Mouse (Mus musculus): ENCODE data around the gene Sptbn4. TPM values are rescaled to one million over a fixed set of nuclear protein-coding genes. Genes with fewer than 3 reads are reported as not detected.
A peak's percentile ranks its signal among the peaks of the same experiment; 100 is the strongest.

The Sptbn4 gene
- polyA plus RNA-seq, 1 experiment from 2014 or later = 0.33 TPM

GRCm38 (mm10) chr7:27319411-27319810 lies 128.1 kb downstream of the Sptbn4 start:
- H3K27me3 ChIP-seq (ENCODE audit: insufficient read depth, poor library complexity, severe bottlenecking) = peaks cover 37% of the 10 kb centered on the region
- peaks cover 18% of the 10 kb centered on the region for H3K4me1 ChIP-seq (replicated peaks)
- H3K27ac ChIP-seq = no peak overlapping the region
- 91% methylated on average over 22 of the region's 22 CpGs for WGBS
- DNase-seq (ENCODE audit: low spot score) = no peak
- no peaks in the 10 kb centered on the region for H3K36me3 ChIP-seq
- H3K4me3 ChIP-seq = no peak overlapping the region
- peaks cover 2% of the 10 kb centered on the region for H3K9me3 ChIP-seq

- Histone ChIP-seq H3K27me3 (ENCODE audit: insufficient read depth, poor library complexity, severe bottlenecking) (peaks cover 14% of the 10 kb centered on the region), H3K4me1 (replicated peaks) (peaks cover 9% of the 10 kb centered on the region), H3K27ac (peak overlapping the region; percentile 64; the same call in 1 of the 2 replicates), H3K9me3 (peaks cover 16% of the 10 kb centered on the region), H3K4me3 (no peak overlapping the region; the same call in 1 of the 2 replicates), H3K36me3 (peaks cover 9% of the 10 kb centered on the region; the same call in 1 of the 2 replicates)
- 37% methylated on average over 7 of the region's 7 CpGs for WGBS
- DNase-seq (ENCODE audit: low spot score) = peak; percentile 61
Observed at GRCm38 (mm10) chr7:27315958-27316357, 131.5 kb downstream of the Sptbn4 start.

- H3K27ac ChIP-seq = no peak overlapping the region
- peaks cover 17% of the 10 kb centered on the region for H3K4me1 ChIP-seq (replicated peaks)
- 96% methylated on average over 3 of the region's 3 CpGs for WGBS
- peaks cover 16% of the 10 kb centered on the region for H3K9me3 ChIP-seq
- peaks cover 9% of the 10 kb centered on the region; the same call in 1 of the 2 replicates for H3K36me3 ChIP-seq
- H3K27me3 ChIP-seq (ENCODE audit: insufficient read depth, poor library complexity, severe bottlenecking) = peaks cover 27% of the 10 kb centered on the region
- H3K4me3 ChIP-seq = no peak overlapping the region
- no peak for DNase-seq (ENCODE audit: low spot score)
Observed at GRCm38 (mm10) chr7:27314393-27314792, 133.1 kb downstream of the Sptbn4 start.

GRCm38 (mm10) chr7:27311651-27312284 lies 135.7 kb downstream of the Sptbn4 start:
- H3K9me3 ChIP-seq = peaks cover 16% of the 10 kb centered on the region
- peaks cover 28% of the 10 kb centered on the region for H3K4me1 ChIP-seq (replicated peaks)
- H3K27ac ChIP-seq = no peak overlapping the region
- peaks cover 9% of the 10 kb centered on the region; the same call in 1 of the 2 replicates for H3K36me3 ChIP-seq
- WGBS = 88% methylated on average over 12 of the region's 12 CpGs
- peaks cover 35% of the 10 kb centered on the region for H3K27me3 ChIP-seq (ENCODE audit: insufficient read depth, poor library complexity, severe bottlenecking)
- DNase-seq (ENCODE audit: low spot score) = no peak
- no peak overlapping the region for H3K4me3 ChIP-seq

- DNase-seq (ENCODE audit: low spot score) = no peak
- Histone ChIP-seq H3K4me1 (replicated peaks) (peaks cover 30% of the 10 kb centered on the region), H3K27me3 (ENCODE audit: insufficient read depth, poor library complexity, severe bottlenecking) (peaks cover 35% of the 10 kb centered on the region), H3K9me3 (peaks cover 16% of the 10 kb centered on the region), H3K36me3 (peaks cover 9% of the 10 kb centered on the region; the same call in 1 of the 2 replicates), H3K27ac (no peak overlapping the region), H3K4me3 (no peak overlapping the region)
- 41% methylated on average over 8 of the region's 8 CpGs for WGBS
Observed at GRCm38 (mm10) chr7:27310996-27311535, 136.4 kb downstream of the Sptbn4 start.

GRCm38 (mm10) chr7:27310306-27310705 lies 137.2 kb downstream of the Sptbn4 start:
- 6% methylated on average over 17 of the region's 17 CpGs for WGBS
- peaks cover 25% of the 10 kb centered on the region for H3K4me1 ChIP-seq (replicated peaks)
- 0 out of 2 replicates have a peak overlapping the region, but pooled peaks have one; percentile 54 for H3K27ac ChIP-seq
- H3K4me3 ChIP-seq = peak overlapping the region; percentile 46
- peaks cover 16% of the 10 kb centered on the region for H3K9me3 ChIP-seq
- H3K36me3 ChIP-seq = peaks cover 9% of the 10 kb centered on the region; the same call in 1 of the 2 replicates
- peak; percentile 20 for DNase-seq (ENCODE audit: low spot score)
- peaks cover 36% of the 10 kb centered on the region for H3K27me3 ChIP-seq (ENCODE audit: insufficient read depth, poor library complexity, severe bottlenecking)

- no peak for DNase-seq (ENCODE audit: low spot score)
- Histone ChIP-seq H3K4me1 (replicated peaks) (peaks cover 25% of the 10 kb centered on the region), H3K27ac (no peak overlapping the region), H3K27me3 (ENCODE audit: insufficient read depth, poor library complexity, severe bottlenecking) (peaks cover 41% of the 10 kb centered on the region), H3K4me3 (no peak overlapping the region), H3K36me3 (peaks cover 9% of the 10 kb centered on the region; the same call in 1 of the 2 replicates), H3K9me3 (peaks cover 16% of the 10 kb centered on the region)
- 42% methylated on average over 3 of the region's 3 CpGs for WGBS
Observed at GRCm38 (mm10) chr7:27309832-27310231, 137.7 kb downstream of the Sptbn4 start.

- 10% methylated on average over 28 of the region's 28 CpGs for WGBS
- peak overlapping the region; percentile 45 for H3K4me3 ChIP-seq
- H3K36me3 ChIP-seq = peaks cover 6% of the 10 kb centered on the region; the same call in 1 of the 2 replicates
- DNase-seq (ENCODE audit: low spot score) = no peak
- H3K9me3 ChIP-seq = peaks cover 10% of the 10 kb centered on the region
- H3K27me3 ChIP-seq (ENCODE audit: insufficient read depth, poor library complexity, severe bottlenecking) = peaks cover 42% of the 10 kb centered on the region
- H3K4me1 ChIP-seq (replicated peaks) = peaks cover 25% of the 10 kb centered on the region
- H3K27ac ChIP-seq = no peak overlapping the region
Observed at GRCm38 (mm10) chr7:27308821-27309549, 138.5 kb downstream of the Sptbn4 start.

GRCm38 (mm10) chr7:27307551-27307950 lies 139.9 kb downstream of the Sptbn4 start:
- no peak for DNase-seq (ENCODE audit: low spot score)
- 52% methylated on average over 9 of the region's 9 CpGs for WGBS
- Histone ChIP-seq H3K27me3 (ENCODE audit: insufficient read depth, poor library complexity, severe bottlenecking) (peaks cover 51% of the 10 kb centered on the region), H3K4me3 (no peak overlapping the region), H3K27ac (no peak overlapping the region), H3K9me3 (no peaks in the 10 kb centered on the region), H3K4me1 (replicated peaks) (peaks cover 25% of the 10 kb centered on the region), H3K36me3 (no peaks in the 10 kb centered on the region)

Other genes with a start within 250 kb of the Sptbn4 start
- 5.6 and 6.8 TPM in 2 replicates for gene Itpkc, start 219.0 kb downstream of the Sptbn4 start, polyA plus RNA-seq (2016; fragmentation: Nextera tagmentation; extraction: Ambion mirVana)
- 22.4 and 27.2 TPM in 2 replicates for gene Coq8b, start 214.7 kb downstream of the Sptbn4 start, polyA plus RNA-seq (2016; fragmentation: Nextera tagmentation; extraction: Ambion mirVana)
- gene Numbl, start 189.3 kb downstream of the Sptbn4 start, polyA plus RNA-seq (2016; fragmentation: Nextera tagmentation; extraction: Ambion mirVana) = 28.9 and 53.1 TPM in 2 replicates
- gene Ltbp4, start 110.0 kb downstream of the Sptbn4 start, polyA plus RNA-seq (2016; fragmentation: Nextera tagmentation; extraction: Ambion mirVana) = 5.8 and 7.5 TPM in 2 replicates
- 76.3 and 87.4 TPM in 2 replicates for gene Shkbp1, start 91.7 kb downstream of the Sptbn4 start, polyA plus RNA-seq (2016; fragmentation: Nextera tagmentation; extraction: Ambion mirVana)
- gene Gm20479, start 90.3 kb downstream of the Sptbn4 start, polyA plus RNA-seq (2016; fragmentation: Nextera tagmentation; extraction: Ambion mirVana) = 0.50 TPM in 1 of 2 replicates, not detected in the other
- 40.6 and 41.8 TPM in 2 replicates for gene Blvrb, start 292 bp upstream of the Sptbn4 start, polyA plus RNA-seq (2016; fragmentation: Nextera tagmentation; extraction: Ambion mirVana)
- 23.0 and 24.2 TPM in 2 replicates for gene Sertad3, start 26.1 kb upstream of the Sptbn4 start, polyA plus RNA-seq (2016; fragmentation: Nextera tagmentation; extraction: Ambion mirVana)
- 21.5 and 23.6 TPM in 2 replicates for gene Sertad1, start 39.2 kb upstream of the Sptbn4 start, polyA plus RNA-seq (2016; fragmentation: Nextera tagmentation; extraction: Ambion mirVana)
- gene Prx, start 51.6 kb upstream of the Sptbn4 start, polyA plus RNA-seq (2016; fragmentation: Nextera tagmentation; extraction: Ambion mirVana) = 2.5 and 3.4 TPM in 2 replicates
- gene Hipk4, start 75.6 kb upstream of the Sptbn4 start, polyA plus RNA-seq (2016; fragmentation: Nextera tagmentation; extraction: Ambion mirVana) = 0.57 and 0.94 TPM in 2 replicates
- 55.7 and 73.2 TPM in 2 replicates for gene Pld3, start 105.5 kb upstream of the Sptbn4 start, polyA plus RNA-seq (2016; fragmentation: Nextera tagmentation; extraction: Ambion mirVana)
- gene 2310022A10Rik, start 105.5 kb upstream of the Sptbn4 start, polyA plus RNA-seq (2016; fragmentation: Nextera tagmentation; extraction: Ambion mirVana) = 36.3 and 39.3 TPM in 2 replicates
- gene Akt2, start 143.9 kb upstream of the Sptbn4 start, polyA plus RNA-seq (2016; fragmentation: Nextera tagmentation; extraction: Ambion mirVana) = 89.0 and 93.5 TPM in 2 replicates
- gene Ttc9b, start 206.2 kb upstream of the Sptbn4 start, polyA plus RNA-seq (2016; fragmentation: Nextera tagmentation; extraction: Ambion mirVana) = 3.3 and 10.9 TPM in 2 replicates
- gene Map3k10, start 226.9 kb upstream of the Sptbn4 start, polyA plus RNA-seq (2016; fragmentation: Nextera tagmentation; extraction: Ambion mirVana) = 8.3 and 10.6 TPM in 2 replicates
- 5.2 and 6.6 TPM in 2 replicates for gene Zfp607b, start 241.7 kb upstream of the Sptbn4 start, polyA plus RNA-seq (2016; fragmentation: Nextera tagmentation; extraction: Ambion mirVana)

All from hindbrain, embryonic 10.5 days (tissue).